Mouse (Mus musculus): ENCODE data around the gene 1700013G24Rik.

1700013G24Rik gene

DNA sequence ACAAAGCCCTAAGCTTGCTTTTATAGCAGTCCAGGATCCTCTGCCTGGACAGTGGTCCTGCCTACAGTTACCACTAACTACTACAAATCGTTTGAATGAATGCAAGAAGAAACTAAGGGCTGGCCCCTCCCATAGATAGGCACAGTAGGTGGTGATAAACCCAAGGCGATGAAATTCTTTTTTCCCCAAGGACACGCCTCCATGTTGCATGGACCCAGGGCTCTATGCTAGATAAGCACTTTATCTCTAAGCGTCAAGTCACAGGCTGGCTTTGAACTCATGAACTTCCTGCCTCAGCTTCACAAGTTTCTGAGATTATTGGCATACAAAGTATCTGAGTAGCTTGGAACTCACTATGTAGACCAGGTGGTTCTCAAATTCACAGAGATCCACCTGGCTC lies 4.2 kb downstream of the 1700013G24Rik start:
- DNase-seq: no peak

GRCm38 (mm10) chr4:137458310-137458709 lies 5.2 kb downstream of the 1700013G24Rik start:
- no peak for DNase-seq

DNA sequence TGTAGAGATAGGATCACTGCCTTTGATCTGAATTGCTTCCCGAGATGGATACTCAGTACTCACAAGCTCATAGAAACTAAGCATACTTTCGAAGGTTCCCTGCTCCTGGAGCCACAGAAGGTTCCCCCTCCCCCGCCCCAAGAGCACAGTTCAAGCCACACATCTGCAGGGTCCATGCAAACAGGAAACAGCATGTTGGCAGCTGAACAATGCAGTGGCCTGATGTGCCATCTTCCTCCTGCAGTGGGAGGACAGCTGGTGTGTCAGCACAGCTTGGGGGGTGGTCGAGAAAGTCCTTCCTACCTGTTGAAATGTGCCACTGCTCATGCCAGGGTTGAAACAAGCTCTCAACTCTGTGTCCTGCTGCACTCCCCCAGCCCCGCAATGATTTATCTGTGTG lies 5.8 kb downstream of the 1700013G24Rik start:
- DNase-seq: no peak

GRCm38 (mm10) chr4:137460676-137461075 lies 7.6 kb downstream of the 1700013G24Rik start:
- DNase-seq: no peak

DNA sequence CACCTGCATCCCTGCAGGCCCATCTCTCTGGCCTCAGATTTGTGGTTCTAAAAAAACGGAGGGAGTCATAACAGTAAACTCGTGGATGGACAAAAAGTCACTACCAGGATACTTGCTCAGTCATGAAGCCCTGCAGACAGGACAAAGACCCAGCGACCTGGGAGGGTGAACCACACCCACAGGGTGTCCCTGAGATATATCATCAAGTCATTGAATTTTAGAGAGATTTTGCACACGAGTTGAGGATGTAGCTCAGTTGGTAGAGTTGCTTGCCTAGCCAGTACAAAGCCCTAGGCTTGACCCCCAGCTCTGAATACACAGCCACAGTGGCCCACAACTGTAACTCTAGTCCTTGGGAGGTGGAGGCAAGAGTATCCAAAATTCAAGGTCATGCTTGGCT lies 8.1 kb downstream of the 1700013G24Rik start:
- no peak for DNase-seq

- DNase-seq: no peak
These were observed 9.1 kb downstream of the 1700013G24Rik start for GRCm38 (mm10) chr4:137461981-137462690.

- no peak for DNase-seq
These were observed 12.2 kb downstream of the 1700013G24Rik start for GRCm38 (mm10) chr4:137465125-137465787.

DNA sequence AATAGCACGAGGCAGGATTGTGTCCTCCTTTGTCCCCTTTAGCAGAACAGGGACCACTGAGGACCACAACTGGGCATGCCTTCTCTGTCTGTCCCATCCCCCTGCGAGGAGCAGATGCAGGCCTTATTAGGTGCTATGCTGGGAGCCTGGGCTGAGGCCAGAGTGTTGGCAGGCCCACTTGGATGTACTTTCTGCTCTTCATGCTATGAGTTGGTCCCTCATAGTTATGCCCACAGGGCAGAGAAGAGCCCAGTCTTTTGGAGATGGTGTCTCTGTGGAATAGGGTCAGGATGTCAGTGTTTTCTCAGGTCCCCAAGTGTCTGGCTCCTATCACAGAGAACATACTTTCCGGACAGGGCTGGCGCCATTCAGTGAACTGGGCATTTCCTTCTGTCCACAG lies 13.9 kb downstream of the 1700013G24Rik start:
- no peak for DNase-seq

GRCm38 (mm10) chr4:137467525-137467924 lies 14.4 kb downstream of the 1700013G24Rik start:
- no peak for DNase-seq

DNA sequence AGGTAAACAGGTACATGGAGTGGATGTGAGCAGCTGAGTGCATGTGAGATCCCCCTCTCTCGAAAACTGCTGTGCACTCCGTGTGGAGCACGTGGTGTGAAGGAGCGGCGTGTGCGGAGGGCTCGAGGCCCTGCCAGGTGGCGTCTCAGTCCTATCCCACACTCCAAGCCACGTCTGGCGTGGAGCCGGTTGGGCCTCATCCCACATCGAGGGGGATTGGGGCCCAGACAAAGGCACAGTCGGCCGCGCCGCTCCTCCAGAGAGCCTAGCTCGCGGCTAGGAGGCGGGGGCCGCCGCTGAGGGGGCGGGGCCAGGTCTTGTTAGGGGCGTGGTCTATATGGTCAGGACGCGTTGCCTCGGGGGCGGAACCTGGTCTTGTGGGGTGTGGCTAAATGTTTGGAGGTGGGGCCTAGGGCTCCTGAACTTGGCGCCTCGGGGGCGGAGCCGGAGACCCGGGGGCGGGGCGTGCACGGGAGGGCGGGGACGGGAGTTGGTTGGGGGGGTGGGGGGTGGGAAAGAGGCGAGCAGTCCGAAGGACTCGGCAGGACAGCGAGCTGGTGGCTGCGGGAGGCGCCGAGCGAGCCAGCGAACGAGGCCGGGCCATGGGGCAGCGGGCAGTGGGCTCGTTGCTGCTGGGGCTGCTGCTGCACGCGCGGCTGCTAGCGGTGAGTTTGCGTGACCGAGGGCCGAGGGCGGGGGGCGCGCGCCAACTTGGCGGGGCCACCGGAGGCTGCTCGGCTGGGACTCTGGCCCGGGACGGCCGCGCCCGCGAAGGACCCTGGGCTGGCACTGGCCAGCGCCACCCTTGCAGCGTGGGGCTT lies 15.4 kb downstream of the 1700013G24Rik start, which contains the start of gene Hspg2:
TSS of gene Hspg2 (plus strand) at position 510 of the 821 bp plus-strand sequence.
- DNase-seq: peak; percentile 77

DNA sequence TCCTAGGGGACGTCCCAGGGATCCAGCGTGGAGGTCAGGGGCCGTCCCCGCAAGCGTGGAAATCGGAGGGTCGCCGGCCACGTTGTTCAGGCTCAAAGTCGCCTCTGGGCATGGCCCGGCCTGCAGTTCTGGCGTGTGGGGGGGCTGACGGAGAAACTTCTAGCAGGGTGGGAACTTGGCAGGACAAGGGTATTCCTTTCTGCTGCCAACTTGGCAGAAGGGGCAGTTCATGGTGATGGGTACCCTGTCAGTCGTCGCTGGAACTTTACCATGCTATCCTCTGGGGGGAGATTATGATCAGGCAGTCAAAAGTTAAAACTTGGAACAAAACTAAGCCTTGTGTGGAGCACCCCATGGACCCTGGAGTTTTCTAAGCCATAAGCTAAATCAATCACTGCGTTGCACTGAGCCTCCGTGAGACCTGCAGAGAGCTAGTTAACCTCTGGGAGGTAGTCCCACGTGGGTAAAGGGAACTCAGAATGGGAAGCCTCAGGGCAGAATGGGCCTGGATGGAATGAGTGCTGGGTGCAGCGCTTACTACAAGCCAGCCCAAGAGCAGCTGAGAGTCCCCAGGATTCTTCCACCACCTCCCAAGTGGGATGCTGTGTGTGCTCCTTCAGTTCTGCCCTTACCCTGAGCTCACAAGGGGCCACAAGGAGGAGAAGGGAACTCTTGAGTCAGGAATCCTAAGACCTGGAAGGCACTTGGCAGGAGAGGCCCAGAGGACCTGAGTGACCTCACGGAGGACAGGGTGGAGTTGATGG lies 16.2 kb downstream of the 1700013G24Rik start:
- no peak for DNase-seq

DNA sequence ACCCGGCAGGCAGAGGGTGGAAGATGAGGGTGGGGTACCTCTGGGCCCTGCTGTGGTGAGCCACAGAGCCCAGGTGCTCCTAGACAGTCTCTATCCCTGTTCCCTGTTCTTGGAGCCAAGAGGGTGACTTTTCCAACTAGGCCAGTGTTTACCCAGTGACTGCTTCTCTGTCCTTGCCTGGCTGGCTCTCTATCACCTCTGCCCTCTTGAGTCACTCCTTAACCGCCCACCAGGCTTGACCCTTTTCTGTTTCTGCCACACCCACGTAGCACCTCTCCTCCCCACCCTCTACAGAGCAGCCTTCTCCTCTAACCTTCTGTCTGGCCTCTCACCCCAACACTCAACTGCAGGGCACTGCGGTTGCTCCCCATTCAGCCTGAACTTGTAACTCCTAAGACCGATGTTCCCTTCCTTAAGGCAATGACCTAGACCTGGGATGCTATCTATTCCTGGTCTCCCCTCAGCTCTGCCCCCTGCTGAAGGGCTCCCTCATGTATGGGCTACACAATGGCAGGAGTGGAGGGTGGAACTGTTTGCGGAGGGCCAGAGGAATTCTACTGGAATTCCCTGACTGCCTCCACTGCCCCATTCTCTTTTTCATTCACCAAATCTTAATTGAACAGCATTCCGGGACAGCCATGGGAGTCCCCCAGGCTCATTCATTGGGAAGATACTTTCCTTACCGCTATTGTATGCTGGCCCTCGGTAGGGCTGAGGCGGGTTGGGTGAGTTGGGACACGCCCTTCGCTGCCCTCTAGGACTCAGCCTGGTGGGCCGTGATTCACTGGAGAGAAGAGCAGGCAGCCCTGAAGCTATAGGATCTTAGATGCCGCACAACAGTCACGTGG lies 17.0 kb downstream of the 1700013G24Rik start:
- no peak for DNase-seq

- DNase-seq: no peak
These were observed 17.7 kb downstream of the 1700013G24Rik start for GRCm38 (mm10) chr4:137470701-137471317.

GRCm38 (mm10) chr4:137471326-137471725 lies 18.2 kb downstream of the 1700013G24Rik start:
- no peak for DNase-seq

- no peak for DNase-seq
These were observed 20.2 kb downstream of the 1700013G24Rik start for GRCm38 (mm10) chr4:137473240-137473639.

GRCm38 (mm10) chr4:137473701-137474388 lies 20.8 kb downstream of the 1700013G24Rik start:
- no peak for DNase-seq

GRCm38 (mm10) chr4:137474694-137475093 lies 21.6 kb downstream of the 1700013G24Rik start:
- no peak for DNase-seq

DNA sequence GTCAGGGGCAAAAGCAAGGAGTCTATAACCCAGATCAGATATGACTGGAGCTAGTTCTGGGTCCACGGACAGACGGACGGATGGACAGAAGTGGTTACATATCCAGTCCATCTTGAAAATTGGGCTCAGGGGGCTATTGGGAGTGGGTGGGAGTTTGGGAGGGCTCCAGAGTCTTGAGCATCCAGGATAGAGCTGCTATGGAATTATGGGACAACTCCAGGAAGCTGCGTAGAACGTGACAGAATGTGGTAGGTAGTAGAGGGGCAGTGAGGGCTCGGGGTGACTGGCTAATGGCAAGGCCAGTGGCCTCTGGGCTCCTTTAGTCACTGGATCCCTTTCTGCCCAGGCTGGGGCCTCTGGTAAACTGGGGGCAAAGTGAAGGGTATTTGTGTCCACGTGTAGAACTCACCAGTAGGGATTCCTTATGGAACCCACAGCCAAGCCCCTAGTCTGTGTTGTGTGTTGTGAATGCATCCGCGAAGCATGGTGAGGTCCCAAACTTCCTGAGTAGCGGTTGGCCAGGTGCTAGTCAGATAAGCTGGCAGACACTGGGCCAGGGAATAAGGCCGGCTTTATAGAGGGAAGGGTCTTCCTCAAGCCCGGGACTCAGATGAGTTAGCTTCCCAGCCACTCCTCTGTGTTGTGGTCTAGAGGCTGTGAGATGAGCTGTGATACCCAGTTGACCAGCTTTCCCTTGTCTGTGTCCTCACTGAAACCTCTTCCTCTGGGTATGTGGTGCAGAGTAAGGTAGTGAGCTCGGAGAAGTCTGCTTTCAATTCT lies 22.4 kb downstream of the 1700013G24Rik start:
- no peak for DNase-seq

GRCm38 (mm10) chr4:137476065-137476760 lies 23.1 kb downstream of the 1700013G24Rik start:
- no peak for DNase-seq
